In the genomic region with DNA sequence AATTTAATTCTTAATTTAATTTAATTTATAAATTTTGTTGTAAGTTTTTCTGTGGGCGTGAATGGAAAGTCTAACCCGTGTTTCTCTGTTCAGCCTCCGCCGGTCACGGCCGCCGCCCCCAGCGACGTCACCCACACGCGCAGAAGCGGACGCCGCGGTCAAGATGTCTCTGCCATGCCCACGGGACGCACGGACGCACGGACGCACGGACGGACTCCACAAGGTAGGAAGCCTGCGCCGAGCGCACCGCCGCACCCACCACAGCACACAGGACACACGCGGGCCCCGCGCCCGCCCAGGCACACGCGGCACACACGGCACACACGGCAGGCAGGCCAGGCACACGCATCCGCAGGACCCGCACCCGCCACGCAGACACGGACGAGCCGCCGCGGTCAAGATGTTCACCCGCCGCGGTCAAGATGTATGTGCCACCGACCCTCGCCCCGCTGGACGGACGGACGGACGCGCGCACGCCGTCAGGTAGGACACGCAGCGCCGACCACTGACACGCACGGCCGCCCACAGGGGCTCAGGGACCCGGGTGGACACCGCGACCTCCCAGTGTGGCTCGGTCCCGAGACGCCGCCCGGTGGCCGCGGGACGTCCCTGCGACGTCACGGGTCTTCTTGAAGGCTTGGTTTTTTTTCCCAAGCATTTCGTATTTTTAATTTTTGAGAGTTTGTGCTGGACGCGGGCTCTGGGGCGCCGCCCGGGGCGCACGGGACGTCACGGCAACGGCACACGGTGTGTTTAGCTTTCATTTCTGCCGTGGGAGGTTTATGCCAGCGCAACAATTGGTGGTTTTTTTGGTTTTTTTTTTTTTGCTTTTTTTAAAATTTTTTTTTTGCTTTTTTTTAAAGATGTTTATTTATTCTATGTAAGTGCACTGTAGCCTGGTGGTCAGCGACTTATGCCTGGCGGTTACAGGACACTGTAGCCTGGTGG, we compare ENCODE assay signal across 8 mouse cellular contexts. TPM values are rescaled to one million over a fixed set of nuclear protein-coding genes. Genes with fewer than 3 reads are reported as not detected.
A peak's percentile ranks its signal among the peaks of the same experiment; 100 is the strongest.
DNase-seq lines count a peak whose midpoint lies in the region; ATAC-seq and TF ChIP-seq lines count a peak whose summit lies in the region.
"Not testable (repeated sequence)": the region's sequence is repeated elsewhere in the genome, so short reads cannot be mapped to it uniquely, and the experiment has no call there.

No protein-coding gene starts in this region.

- H3K27ac ChIP-seq in bone marrow macrophage, adult 2 months (ENCODE audit: insufficient read depth, low read depth, low read length); heart, embryonic 13.5 days (replicated peaks); kidney, postnatal 0 days; neural tube, embryonic 12.5 days: not testable (repeated sequence)

- not testable (repeated sequence) for TF ChIP-seq CTCF in bone marrow macrophage, adult 2 months (IDR thresholded peaks at IDR 0.05; ENCODE audit: low read depth, low read length)
- peak; percentile 61; the same call in 1 of the 2 replicates for TF ChIP-seq CTCF in kidney, postnatal 0 days (IDR thresholded peaks at IDR 0.05; ENCODE audit: low read depth)

- not testable (repeated sequence) for H3K27me3 ChIP-seq in heart, embryonic 13.5 days (replicated peaks); kidney, postnatal 0 days (ENCODE audit: insufficient read depth, low read length); neural tube, embryonic 12.5 days (replicated peaks)

- peak; percentile 92 for DNase-seq in CD4-positive helper T cell, adult 2 months (ENCODE audit: low read depth, low spot score)
- peak; percentile 49 for DNase-seq in kidney, postnatal 0 days (ENCODE audit: low spot score)
- DNase-seq in lung, adult 18-20 months, result peak; percentile 74 to 76
- peak; percentile 58 to 95 for DNase-seq in thymus, adult 18-20 months

- H3K9me3 ChIP-seq in heart, embryonic 13.5 days, result peaks cover 45% of the 10 kb centered on the region
- H3K9me3 ChIP-seq in kidney, postnatal 0 days (replicated peaks; ENCODE audit: low read length), result peaks cover 18% of the 10 kb centered on the region; the same call in 1 of the 2 replicates
- peaks cover 39% of the 10 kb centered on the region for H3K9me3 ChIP-seq in neural tube, embryonic 12.5 days

- WGBS in heart, embryonic 13.5 days, result 85% methylated on average over 97 of the region's 97 CpGs
- WGBS in kidney, postnatal 0 days, result 76% methylated on average over 97 of the region's 97 CpGs
- 86% methylated on average over 97 of the region's 97 CpGs for WGBS in neural tube, embryonic 12.5 days

- not testable (repeated sequence) for H3K4me1 ChIP-seq in bone marrow macrophage, adult 2 months (ENCODE audit: control insufficient read depth, insufficient read depth, low read length); heart, embryonic 13.5 days; kidney, postnatal 0 days (replicated peaks; ENCODE audit: insufficient read depth, low read length); neural tube, embryonic 12.5 days

- H3K9ac ChIP-seq in heart, embryonic 13.5 days; kidney, postnatal 0 days (ENCODE audit: low read depth, low read length); neural tube, embryonic 12.5 days: not testable (repeated sequence)

- ATAC-seq in erythroblast, adult 5-6 weeks (replicated peaks; ENCODE audit: low FRiP score, poor library complexity, severe bottlenecking), result peak; percentile 16; the same call in 1 of the 2 replicates
- ATAC-seq in heart, embryonic 13.5 days (ENCODE audit: extremely low read depth, insufficient number of reproducible peaks, low FRiP score, low TSS enrichment), result peak; percentile 8; the same call in 1 of the 2 replicates
- peak; percentile 35 for ATAC-seq in kidney, postnatal 0 days (replicated peaks; ENCODE audit: low FRiP score, low read depth)
- ATAC-seq in neural tube, embryonic 12.5 days (ENCODE audit: low FRiP score, low read depth), result peak; percentile 15

- H3K4me2 ChIP-seq in heart, embryonic 13.5 days, result peak overlapping the region; percentile 49
- H3K4me2 ChIP-seq in kidney, postnatal 0 days (ENCODE audit: low read length), result peak overlapping the region; percentile 11; the same call in 1 of the 2 replicates
- peak overlapping the region; percentile 24; the same call in 1 of the 2 replicates for H3K4me2 ChIP-seq in neural tube, embryonic 12.5 days (replicated peaks)

- TF ChIP-seq POLR2A in bone marrow macrophage, adult 2 months (IDR thresholded peaks at IDR 0.05; ENCODE audit: borderline replicate concordance, low read depth, low read length), result not testable (repeated sequence)

- H3K36me3 ChIP-seq in heart, embryonic 13.5 days, result peaks cover 17% of the 10 kb centered on the region
- H3K36me3 ChIP-seq in kidney, postnatal 0 days (ENCODE audit: insufficient read depth, low read length), result not testable (repeated sequence)
- peaks cover 15% of the 10 kb centered on the region for H3K36me3 ChIP-seq in neural tube, embryonic 12.5 days

- peak overlapping the region; percentile 61 for H3K4me3 ChIP-seq in bone marrow macrophage, adult 2 months (ENCODE audit: insufficient read depth, low read length)
- peak overlapping the region; percentile 8 for H3K4me3 ChIP-seq in heart, embryonic 13.5 days
- peak overlapping the region; percentile 10; the same call in 1 of the 2 replicates for H3K4me3 ChIP-seq in kidney, postnatal 0 days (replicated peaks; ENCODE audit: low read depth, low read length)
- 0 out of 2 replicates have a peak overlapping the region, but pooled peaks have one; percentile 1 for H3K4me3 ChIP-seq in neural tube, embryonic 12.5 days

RNA-seq across cellular contexts. Expression of gene Gm21887, which starts 1.4 kb away (rescaled TPM):
- polyA plus RNA-seq in bone marrow macrophage, adult 2 months (2012; ENCODE audit: insufficient read depth, insufficient read length, missing spikeins), result 94.6 and 113 TPM in 2 replicates
- total RNA-seq in erythroblast, adult 5-6 weeks (2015; ENCODE audit: low replicate concordance), result 4.0 and 24.0 TPM in 2 replicates
- total RNA-seq in erythroblast, adult 5-6 weeks (2017; ENCODE audit: low replicate concordance), result 59.6 and 87.8 TPM in 2 replicates
- 101 and 109 TPM in 2 replicates for polyA plus RNA-seq in heart, embryonic 13.5 days (2015; fragmentation: Nextera tagmentation; extraction: Ambion mirVana)
- 41.1 and 106 TPM in 2 replicates for polyA plus RNA-seq in kidney, postnatal 0 days (2015; fragmentation: Nextera tagmentation; extraction: Ambion mirVana)
- polyA plus RNA-seq in neural tube, embryonic 12.5 days (2016; fragmentation: Nextera tagmentation; extraction: Ambion mirVana), result 240 and 361 TPM in 2 replicates

Comparison
In these comparisons a context has a peak if more than half of its experiments do, and no peak if none do; other contexts are left out.
1. H3K4me3 ChIP-seq: peak in every context shown above with its lines; median percentile 61 in bone marrow macrophage, adult 2 months; 10 in kidney, postnatal 0 days; 8 in heart, embryonic 13.5 days; 1 in neural tube, embryonic 12.5 days.